ENCODE assay signal across 12 mouse cellular contexts in genomic region chr5:17876637-17877036, GRCm38 (mm10). TPM values are rescaled to one million over a fixed set of nuclear protein-coding genes. Genes with fewer than 3 reads are reported as not detected.
DNase-seq lines count a peak whose midpoint lies in the region; ATAC-seq and TF ChIP-seq lines count a peak whose summit lies in the region.
"Had no signal": no experiment of that assay in that cellular context is flagged by ENCODE, and none has a peak within 500 bp of the region (broad histone marks: within the 10 kb centered on the region; RNA-seq: fewer than 3 reads in every experiment).

No protein-coding gene starts in this region.

- no peak for TF ChIP-seq RAD21 in MEL (IDR thresholded peaks at IDR 0.05; ENCODE audit: low read depth, low read length)

- peak overlapping the region in 1 of 2 experiments; percentile 28; a peak in 2 of 4 replicates for H3K4me3 ChIP-seq in MEL (ENCODE audit: control insufficient read depth in 1 of 2, insufficient read depth in 1 of 2, low read depth in 2 of 2, low read length in 2 of 2)
- no peak overlapping the region for H3K4me3 ChIP-seq in heart, embryonic 15.5 days
- H3K4me3 ChIP-seq in lung, embryonic 15.5 days: no peak overlapping the region
- H3K4me3 ChIP-seq in midbrain, embryonic 10.5 days: no peak overlapping the region
- H3K4me3 ChIP-seq in forebrain, embryonic 10.5 days: no peak overlapping the region
- H3K4me3 ChIP-seq: forebrain, embryonic 13.5 days; myocyte had no signal

- peaks cover 0 to 7% of the 10 kb centered on the region in 2 experiments; a peak in 2 of 4 replicates for H3K4me1 ChIP-seq in MEL (ENCODE audit: control insufficient read depth in 1 of 2, insufficient read depth in 2 of 2, low read length in 2 of 2)
- H3K4me1 ChIP-seq in heart, embryonic 15.5 days (replicated peaks): peaks cover 7% of the 10 kb centered on the region; the same call in 1 of the 2 replicates
- H3K4me1 ChIP-seq in lung, embryonic 15.5 days: peaks cover 5% of the 10 kb centered on the region; the same call in 1 of the 2 replicates
- no peaks in the 10 kb centered on the region for H3K4me1 ChIP-seq in midbrain, embryonic 10.5 days
- no peaks in the 10 kb centered on the region for H3K4me1 ChIP-seq in forebrain, embryonic 10.5 days
- H3K4me1 ChIP-seq: forebrain, embryonic 13.5 days had no signal

- no peak for ATAC-seq in heart, embryonic 15.5 days (replicated peaks; ENCODE audit: insufficient number of reproducible peaks, insufficient read depth, low FRiP score, low read depth)
- ATAC-seq in lung, embryonic 15.5 days (ENCODE audit: borderline replicate concordance, extremely low read depth, low FRiP score, low TSS enrichment): peak; percentile 80; the same call in 1 of the 2 replicates
- ATAC-seq: forebrain, embryonic 13.5 days had no signal

- WGBS in heart, embryonic 15.5 days: 51% methylated on average over 3 of the region's 3 CpGs
- 25% methylated on average over 3 of the region's 3 CpGs for WGBS in lung, embryonic 15.5 days
- 89% methylated on average over 3 of the region's 3 CpGs for WGBS in midbrain, embryonic 10.5 days
- WGBS in forebrain, embryonic 10.5 days: 85% methylated on average over 3 of the region's 3 CpGs

- H3K79me2 ChIP-seq in MEL (ENCODE audit: control insufficient read depth, insufficient read depth, low read length, poor library complexity): no peaks in the 10 kb centered on the region

- DNase-seq in adrenal gland, adult 2 months: peak; percentile 68
- no peak for DNase-seq in adrenal gland, adult 18-20 months (ENCODE audit: low spot score in 2 of 2)
- peak; percentile 8 for DNase-seq in MEL (ENCODE audit: low read depth, low spot score)
- DNase-seq in midbrain, embryonic 10.5 days (ENCODE audit: low spot score): no peak
- DNase-seq in forebrain, embryonic 10.5 days (ENCODE audit: extremely low spot score, low spot score): no peak
- DNase-seq in embryo, embryonic 11 days: no peak
- DNase-seq: cerebellum, adult 9-11 months; right cerebral cortex, postnatal 14 days had no signal

- H3K9ac ChIP-seq in MEL (ENCODE audit: control insufficient read depth, low read depth, low read length, poor library complexity, severe bottlenecking): peak overlapping the region; percentile 25
- H3K9ac ChIP-seq in heart, embryonic 15.5 days: no peak overlapping the region
- no peak overlapping the region for H3K9ac ChIP-seq in lung, embryonic 15.5 days
- H3K9ac ChIP-seq: forebrain, embryonic 13.5 days had no signal

- no peak for TF ChIP-seq EP300 in MEL (IDR thresholded peaks at IDR 0.05; ENCODE audit: low read depth in 1 of 2, low read length in 2 of 2)

- no peak for TF ChIP-seq POLR2A in MEL (IDR thresholded peaks at IDR 0.05; ENCODE audit: control insufficient read depth in 1 of 2, insufficient read depth in 1 of 2, low read depth in 1 of 2, low read length in 2 of 2, poor library complexity in 1 of 2)

- H3K27ac ChIP-seq in MEL (ENCODE audit: control insufficient read depth, low read depth, low read length): peak overlapping the region; percentile 71
- peak overlapping the region; percentile 45 for H3K27ac ChIP-seq in heart, embryonic 15.5 days
- H3K27ac ChIP-seq in lung, embryonic 15.5 days: peak overlapping the region; percentile 70
- no peak overlapping the region for H3K27ac ChIP-seq in midbrain, embryonic 10.5 days (replicated peaks)
- H3K27ac ChIP-seq in forebrain, embryonic 10.5 days: no peak overlapping the region
- H3K27ac ChIP-seq: forebrain, embryonic 13.5 days had no signal

- TF ChIP-seq CTCF in MEL (IDR thresholded peaks at IDR 0.05 in 2 of 3, conservative IDR thresholded peaks at IDR 0.05 in 1 of 3; ENCODE audit: control insufficient read depth in 1 of 3, insufficient read depth in 1 of 3, low read depth in 2 of 3, low read length in 3 of 3, poor library complexity in 1 of 3, severe bottlenecking in 1 of 3): no peak

- H3K36me3 ChIP-seq in MEL (ENCODE audit: control insufficient read depth in 1 of 2, insufficient read depth in 2 of 2, low read length in 2 of 2): peaks cover 0 to 5% of the 10 kb centered on the region in 2 experiments; a peak in 2 of 4 replicates
- no peaks in the 10 kb centered on the region for H3K36me3 ChIP-seq in heart, embryonic 15.5 days
- H3K36me3 ChIP-seq in lung, embryonic 15.5 days: no peaks in the 10 kb centered on the region
- H3K36me3 ChIP-seq in midbrain, embryonic 10.5 days: no peaks in the 10 kb centered on the region
- H3K36me3 ChIP-seq in forebrain, embryonic 10.5 days (replicated peaks): no peaks in the 10 kb centered on the region

- H3K4me2 ChIP-seq in heart, embryonic 15.5 days: no peak overlapping the region
- H3K4me2 ChIP-seq in lung, embryonic 15.5 days: no peak overlapping the region
- H3K4me2 ChIP-seq: forebrain, embryonic 13.5 days had no signal

- no peaks in the 10 kb centered on the region for H3K27me3 ChIP-seq in MEL (ENCODE audit: control insufficient read depth in 1 of 2, insufficient read depth in 2 of 2, low read length in 2 of 2)
- H3K27me3 ChIP-seq in heart, embryonic 15.5 days: no peaks in the 10 kb centered on the region
- no peaks in the 10 kb centered on the region for H3K27me3 ChIP-seq in lung, embryonic 15.5 days
- no peaks in the 10 kb centered on the region for H3K27me3 ChIP-seq in midbrain, embryonic 10.5 days (ENCODE audit: low read depth, poor library complexity, severe bottlenecking)
- H3K27me3 ChIP-seq in forebrain, embryonic 10.5 days (ENCODE audit: poor library complexity, severe bottlenecking): no peaks in the 10 kb centered on the region
- H3K27me3 ChIP-seq: forebrain, embryonic 13.5 days had no signal

- no peaks in the 10 kb centered on the region for H3K9me3 ChIP-seq in MEL (replicated peaks; ENCODE audit: insufficient read depth, low read length)
- H3K9me3 ChIP-seq in heart, embryonic 15.5 days (replicated peaks): no peaks in the 10 kb centered on the region
- no peaks in the 10 kb centered on the region for H3K9me3 ChIP-seq in lung, embryonic 15.5 days
- no peaks in the 10 kb centered on the region for H3K9me3 ChIP-seq in midbrain, embryonic 10.5 days (replicated peaks)
- no peaks in the 10 kb centered on the region for H3K9me3 ChIP-seq in forebrain, embryonic 10.5 days
- H3K9me3 ChIP-seq: forebrain, embryonic 13.5 days had no signal

TF ChIP-seq in MEL, 35 proteins besides CTCF, POLR2A, EP300 and RAD21:
- no peak for TF ChIP-seq USF1 (IDR thresholded peaks at IDR 0.05; ENCODE audit: low read depth, low read length)
- TF ChIP-seq TAL1 (IDR thresholded peaks at IDR 0.05; ENCODE audit: low read length): no peak
- no peak for TF ChIP-seq ZNF384 (IDR thresholded peaks at IDR 0.05; ENCODE audit: low read depth, low read length)
- TF ChIP-seq ZMIZ1 (IDR thresholded peaks at IDR 0.05; ENCODE audit: low read depth, low read length): no peak
- no peak for TF ChIP-seq MYB (IDR thresholded peaks at IDR 0.05; ENCODE audit: low read depth, low read length)
- TF ChIP-seq CHD2 (IDR thresholded peaks at IDR 0.05; ENCODE audit: low read length): no peak
- no peak for TF ChIP-seq USF2 (IDR thresholded peaks at IDR 0.05; ENCODE audit: borderline replicate concordance in 1 of 2, insufficient read depth in 1 of 2, low read depth in 1 of 2, low read length in 2 of 2)
- no peak for TF ChIP-seq NRF1 (IDR thresholded peaks at IDR 0.05; ENCODE audit: insufficient read depth, low read depth, low read length, poor library complexity, severe bottlenecking)
- TF ChIP-seq POLR2AphosphoS2 (IDR thresholded peaks at IDR 0.05; ENCODE audit: low read length): no peak
- no peak for TF ChIP-seq ELF1 (IDR thresholded peaks at IDR 0.05; ENCODE audit: low read depth, low read length)
- TF ChIP-seq ZKSCAN1 (IDR thresholded peaks at IDR 0.05; ENCODE audit: low read depth, low read length): no peak
- no peak for TF ChIP-seq TBP (IDR thresholded peaks at IDR 0.05; ENCODE audit: low read depth, low read length)
- TF ChIP-seq MAZ (IDR thresholded peaks at IDR 0.05; ENCODE audit: low read depth, low read length): no peak
- TF ChIP-seq POLR2AphosphoS5 (IDR thresholded peaks at IDR 0.05; ENCODE audit: borderline replicate concordance, low read depth, low read length): no peak

RNA-seq across cellular contexts. Expression of gene Cd36, which starts 12.0 kb away (rescaled TPM):
- total RNA-seq in adrenal gland, adult 2 months (2021): 100 to 1,000 TPM; 448 to 820 TPM
- 12.1 and 12.6 TPM in 2 replicates for polyA plus RNA-seq in adrenal gland, adult 2 months (2012; rRNA removed)
- 100 to 1,000 TPM; 525 to 985 TPM for total RNA-seq in adrenal gland, adult 18-20 months (2021)
- total RNA-seq in MEL (2012; rRNA removed): 0.13 and 0.19 TPM in 2 replicates
- polyA plus RNA-seq in MEL (2012; ENCODE audit: insufficient read depth in 1 of 2, insufficient read length in 2 of 2, low read depth in 1 of 2, low replicate concordance in 2 of 2, missing spikeins in 1 of 2): under 1 TPM in 1 of 2 experiments, not detected in 1; 0.07 TPM
- 125 and 164 TPM in 2 replicates for polyA plus RNA-seq in heart, embryonic 15.5 days (2015; fragmentation: Nextera tagmentation; extraction: Ambion mirVana)
- 17.5 and 23.0 TPM in 2 replicates for polyA plus RNA-seq in lung, embryonic 15.5 days (2015; fragmentation: Nextera tagmentation; extraction: Ambion mirVana)
- polyA plus RNA-seq in midbrain, embryonic 10.5 days (2016; fragmentation: Nextera tagmentation; extraction: Ambion mirVana): 1.1 and 1.5 TPM in 2 replicates
- 0.26 and 0.31 TPM in 2 replicates for polyA plus RNA-seq in forebrain, embryonic 10.5 days (2016; fragmentation: Nextera tagmentation; extraction: Ambion mirVana)

Comparison
In these comparisons a context has a peak if more than half of its experiments do, and no peak if none do; other contexts are left out.
1. DNase-seq: peak in adrenal gland, adult 2 months (single experiment) and MEL (single experiment); none in adrenal gland, adult 18-20 months (0 of 2), midbrain, embryonic 10.5 days (single experiment), forebrain, embryonic 10.5 days (single experiment) and embryo, embryonic 11 days (single experiment).
2. H3K27ac ChIP-seq: peak in MEL (single experiment), heart, embryonic 15.5 days (single experiment) and lung, embryonic 15.5 days (single experiment); none in midbrain, embryonic 10.5 days (single experiment) and forebrain, embryonic 10.5 days (single experiment).